Mouse (Mus musculus) layer of hippocampus, adult 9-10 months (tissue): Measurements from ENCODE around the gene Slc25a36.

ENCODE experiments used
- DNase-seq: peaks from one replicate; pipeline ENCODE4 v3.0.0; 2022; ENCODE audit warnings: low spot score

Slc25a36 gene

GRCm38 (mm10) chr9:97110571-97111390 lies at the start of gene Slc25a36:
Slc25a36 (minus strand) TSS chr9:97111157.
- peak; percentile 95 for DNase-seq

GRCm38 (mm10) chr9:97158412-97158811 lies 47.5 kb upstream of the Slc25a36 start:
- no peak for DNase-seq

GRCm38 (mm10) chr9:97155981-97156380 lies 45.0 kb upstream of the Slc25a36 start:
- no peak for DNase-seq

GRCm38 (mm10) chr9:97154956-97155355 lies 44.0 kb upstream of the Slc25a36 start:
- no peak for DNase-seq

GRCm38 (mm10) chr9:97153006-97153405 lies 42.0 kb upstream of the Slc25a36 start:
- no peak for DNase-seq

- DNase-seq = no peak
Measured at GRCm38 (mm10) chr9:97147270-97147669, 36.3 kb upstream of the Slc25a36 start.

- no peak for DNase-seq
Measured at GRCm38 (mm10) chr9:97145351-97145750, 34.4 kb upstream of the Slc25a36 start.

GRCm38 (mm10) chr9:97143416-97143815 lies 32.5 kb upstream of the Slc25a36 start:
- no peak for DNase-seq

- no peak for DNase-seq
Measured at GRCm38 (mm10) chr9:97142558-97142957, 31.6 kb upstream of the Slc25a36 start.

- no peak for DNase-seq
Measured at GRCm38 (mm10) chr9:97141723-97142122, 30.8 kb upstream of the Slc25a36 start.

- DNase-seq = no peak
Measured at GRCm38 (mm10) chr9:97140145-97140932, 29.4 kb upstream of the Slc25a36 start.

GRCm38 (mm10) chr9:97137678-97138077 lies 26.7 kb upstream of the Slc25a36 start:
- DNase-seq = no peak

GRCm38 (mm10) chr9:97137116-97137515 lies 26.2 kb upstream of the Slc25a36 start:
- DNase-seq = no peak

GRCm38 (mm10) chr9:97135866-97136265 lies 24.9 kb upstream of the Slc25a36 start:
- no peak for DNase-seq

GRCm38 (mm10) chr9:97133178-97133577 lies 22.2 kb upstream of the Slc25a36 start:
- DNase-seq = no peak

GRCm38 (mm10) chr9:97130001-97130400 lies 19.0 kb upstream of the Slc25a36 start:
- DNase-seq = no peak

- DNase-seq = no peak
Measured at GRCm38 (mm10) chr9:97123934-97124692, 13.2 kb upstream of the Slc25a36 start.

- no peak for DNase-seq
Measured at GRCm38 (mm10) chr9:97121432-97121831, 10.5 kb upstream of the Slc25a36 start.

GRCm38 (mm10) chr9:97114271-97114670 lies 3.3 kb upstream of the Slc25a36 start:
- no peak for DNase-seq

- no peak for DNase-seq
Measured at GRCm38 (mm10) chr9:97113555-97113929, 2.6 kb upstream of the Slc25a36 start.

- no peak for DNase-seq
Measured at GRCm38 (mm10) chr9:97112797-97113554, 2.0 kb upstream of the Slc25a36 start.

GRCm38 (mm10) chr9:97112238-97112637 lies 1.3 kb upstream of the Slc25a36 start:
- no peak for DNase-seq
